Mouse (Mus musculus) olfactory bulb, adult 2 months (tissue): Measurements from ENCODE around the gene Irf2bpl.

Source experiments
- CTCF ChIP-seq: fragments of 200-500 bp; IDR thresholded peaks from 2 replicates; pipeline ENCODE4 v1.5.1; 2012; ENCODE audit warnings: low read depth, mild to moderate bottlenecking, low read length, moderate library complexity; ENCODE audit not compliant: insufficient read depth
- POLR2A ChIP-seq: fragments of 200-500 bp; IDR thresholded peaks from 2 replicates; pipeline ENCODE4 v1.6.1; 2012; ENCODE audit warnings: mild to moderate bottlenecking, low read depth, low read length, moderate library complexity; ENCODE audit not compliant: insufficient read depth

DNA sequence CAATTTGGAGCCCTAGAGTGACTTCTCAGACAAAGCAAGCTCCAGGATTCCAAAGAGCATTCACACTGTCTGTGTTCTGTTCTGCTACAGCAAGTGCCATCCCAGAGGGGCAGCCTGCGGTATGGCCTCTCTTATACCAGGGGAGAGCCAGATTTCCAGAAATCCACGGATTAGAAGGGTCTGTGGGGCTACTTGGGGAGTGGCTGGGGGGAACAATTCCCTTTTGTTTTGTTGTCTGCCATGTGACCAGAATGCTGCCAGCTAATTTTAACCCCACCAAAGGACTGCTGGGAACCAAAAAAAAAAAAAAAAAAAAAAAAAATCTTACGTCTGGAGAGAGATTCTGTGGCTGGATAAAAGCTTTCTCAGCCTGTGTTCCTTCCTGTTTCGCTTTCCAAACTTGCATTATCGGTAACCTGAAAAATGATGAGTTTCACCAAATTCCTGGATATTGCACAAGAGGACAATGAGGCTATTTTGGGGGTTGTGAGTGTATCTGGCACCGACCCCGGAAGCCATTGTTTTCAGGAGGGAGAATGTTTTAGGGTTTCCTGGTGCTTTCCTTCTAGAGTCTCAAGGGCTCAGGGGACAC is 12.4 kb upstream of the Irf2bpl start:
- TF ChIP-seq POLR2A = no peak
- TF ChIP-seq CTCF = no peak
